ENCODE assay signal across 1 mouse cellular context in the genomic region with DNA sequence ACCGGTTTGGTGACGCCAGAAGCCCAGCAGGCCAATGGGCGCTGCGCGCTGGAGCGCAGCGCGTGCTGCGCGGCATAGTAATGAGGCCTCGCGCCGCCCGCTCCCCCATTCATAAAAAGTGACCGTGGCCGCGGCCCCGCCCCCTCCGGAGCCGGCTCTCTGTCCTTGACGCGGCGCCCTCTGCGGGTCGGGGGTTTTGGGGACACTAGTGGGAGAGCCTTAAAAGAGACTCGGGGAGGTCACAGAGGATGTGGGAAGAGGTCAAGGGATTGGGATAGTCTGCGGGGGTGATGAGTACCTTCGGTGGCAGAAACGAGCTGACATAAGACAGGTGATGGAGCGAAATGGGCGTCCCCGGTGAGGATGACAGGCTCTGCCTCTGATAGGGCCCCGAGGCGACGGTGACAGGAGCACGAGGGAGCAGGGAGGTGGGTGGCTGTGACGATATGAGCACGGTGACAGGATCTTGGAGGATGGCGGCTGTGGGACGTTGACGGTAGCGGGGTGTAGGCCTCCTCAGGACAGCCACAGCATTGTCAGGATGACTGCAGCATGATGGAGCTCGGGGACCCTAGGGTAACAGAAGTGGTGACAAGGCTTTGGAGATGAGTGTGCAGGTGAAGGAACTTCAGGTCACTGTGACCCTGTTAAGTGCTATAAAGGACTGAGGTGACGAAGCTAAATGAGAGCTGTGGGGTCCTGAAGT.
TF ChIP-seq lines count a peak whose summit lies in the region.

No protein-coding gene starts in this region.

TF ChIP-seq in ES-E14, 5 proteins besides CTCF, POLR2A, EP300 and RAD21:
- TF ChIP-seq HCFC1 (IDR thresholded peaks at IDR 0.05; ENCODE audit: borderline replicate concordance, insufficient read depth, low read length) (no peak), CHD2 (IDR thresholded peaks at IDR 0.05; ENCODE audit: low read depth, low read length) (no peak), ZC3H11A (IDR thresholded peaks at IDR 0.05; ENCODE audit: borderline replicate concordance, low read depth, low read length) (no peak), ZNF384 (IDR thresholded peaks at IDR 0.05; ENCODE audit: low read depth, low read length) (no peak), MAFK (IDR thresholded peaks at IDR 0.05; ENCODE audit: insufficient read depth, low read depth, low read length) (no peak)
